Mouse (Mus musculus): ENCODE results near the gene Tut7.

- TF ChIP-seq CTCF (conservative IDR thresholded peaks at IDR 0.05; ENCODE audit: low read length) (no peak), POU5F1 (IDR thresholded peaks at IDR 0.05; ENCODE audit: borderline replicate concordance, low read length) (no peak)
Measured at GRCm38 (mm10) chr13:59870004-59870403, 47.1 kb upstream of the Tut7 start.
